Mouse (Mus musculus): ENCODE results near the gene Iqsec3. TPM values are rescaled to one million over a fixed set of nuclear protein-coding genes. Genes with fewer than 3 reads are reported as not detected.
A peak's percentile ranks its signal among the peaks of the same experiment; 100 is the strongest.

Iqsec3 gene
- polyA plus RNA-seq, 1 experiment, result not detected

DNA sequence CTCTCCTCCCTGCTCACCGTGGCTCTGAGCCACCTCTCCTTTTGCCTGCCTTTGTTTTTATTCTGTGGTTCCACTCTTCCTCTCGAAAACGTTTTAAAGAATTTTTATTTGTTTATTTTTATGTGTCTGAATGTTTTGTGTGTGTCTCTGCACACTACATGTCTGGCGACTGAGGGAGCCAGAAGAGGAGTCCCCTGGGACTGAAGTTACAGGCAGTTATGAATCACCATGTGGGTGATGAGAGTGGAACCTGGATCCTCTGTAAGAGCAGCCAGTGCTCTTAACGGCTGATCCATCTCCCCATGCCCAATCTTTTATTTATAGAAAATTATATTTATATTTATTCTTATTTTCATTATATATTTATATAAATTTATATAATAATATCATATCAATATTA lies 129.1 kb downstream of the Iqsec3 start:
- no peak for TF ChIP-seq GATA1 (IDR thresholded peaks at IDR 0.05; ENCODE audit: low read length)

DNA sequence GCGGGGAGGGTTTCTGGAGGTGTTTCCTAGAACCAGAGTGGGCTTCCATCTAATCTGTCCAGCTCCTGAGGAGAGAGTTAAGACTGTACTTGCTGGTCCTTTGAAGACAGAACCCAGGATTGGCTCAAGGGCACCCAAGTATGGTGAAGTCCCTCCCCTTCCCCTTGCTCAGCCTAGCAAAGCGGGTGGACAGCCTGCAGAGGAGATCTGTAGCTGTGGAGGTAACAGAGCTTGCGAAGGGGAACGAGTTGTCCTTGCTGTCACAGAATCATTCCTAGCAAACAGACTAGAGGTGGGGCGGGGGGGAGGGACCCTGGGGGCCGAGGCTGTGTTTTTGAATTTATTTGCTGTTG lies 129.7 kb downstream of the Iqsec3 start:
- no peak for TF ChIP-seq GATA1 (IDR thresholded peaks at IDR 0.05; ENCODE audit: low read length)

DNA sequence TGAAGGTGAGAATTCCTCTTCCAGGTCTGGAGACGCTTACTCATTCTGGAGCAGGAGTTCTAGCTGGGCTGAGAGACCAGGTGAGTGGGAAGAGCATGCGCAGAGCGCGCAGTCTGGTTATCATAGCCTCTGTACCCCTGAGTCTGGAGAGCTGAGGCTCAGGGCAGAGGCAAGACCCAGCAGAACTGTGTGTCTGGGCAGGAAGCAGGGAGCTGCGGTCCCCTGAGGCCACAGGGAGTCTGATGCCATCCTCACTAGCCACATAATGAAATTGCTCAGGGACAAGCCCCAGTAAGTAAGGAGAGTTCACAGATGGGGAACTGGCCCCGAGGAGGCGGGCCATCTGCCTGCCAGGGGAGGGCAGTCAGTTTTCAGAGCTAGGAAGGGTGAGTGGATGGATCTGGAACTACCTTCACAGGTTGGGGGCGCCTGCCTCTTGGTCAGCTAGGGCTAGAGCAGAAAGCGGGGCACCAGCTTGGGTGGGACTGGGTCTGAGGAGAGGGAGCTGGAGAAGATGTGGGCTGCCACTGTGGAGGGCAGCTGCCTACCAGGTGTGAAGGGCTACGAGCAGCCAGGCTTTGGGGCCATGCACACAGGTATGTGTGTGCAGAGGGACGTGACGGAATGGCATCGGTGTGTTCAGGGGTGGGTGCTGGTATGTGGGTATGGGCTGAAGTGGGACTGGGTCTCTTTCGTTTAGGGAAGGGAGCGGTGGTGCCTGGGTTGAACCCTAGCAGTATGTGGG lies 130.3 kb downstream of the Iqsec3 start, which contains the start of gene Slc6a12:
Gene Slc6a12 (plus strand): TSS at position 51 of the 745 bp plus-strand sequence.
- TF ChIP-seq GATA1 (IDR thresholded peaks at IDR 0.05; ENCODE audit: low read length), result no peak

DNA sequence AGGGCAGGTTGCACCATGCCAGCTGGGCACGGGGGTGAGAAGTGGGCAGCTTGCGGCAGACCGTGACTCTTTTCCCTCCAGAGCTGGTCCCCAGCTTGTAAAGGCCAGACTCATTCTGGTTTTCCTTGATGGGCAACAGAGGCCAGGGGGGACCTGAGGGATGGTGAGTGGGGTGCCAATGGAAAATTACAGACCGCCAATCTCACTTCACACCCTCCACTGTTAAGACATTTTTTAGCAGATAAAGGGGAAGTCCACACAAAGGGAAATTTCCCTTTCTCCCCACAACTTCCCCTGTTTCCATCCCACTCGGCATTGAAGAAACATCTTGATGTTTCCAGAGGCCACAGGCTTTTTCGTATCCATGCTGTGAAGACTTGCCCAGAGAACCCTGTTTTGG lies 131.8 kb downstream of the Iqsec3 start:
- no peak for TF ChIP-seq GATA1 (IDR thresholded peaks at IDR 0.05; ENCODE audit: low read length)

DNA sequence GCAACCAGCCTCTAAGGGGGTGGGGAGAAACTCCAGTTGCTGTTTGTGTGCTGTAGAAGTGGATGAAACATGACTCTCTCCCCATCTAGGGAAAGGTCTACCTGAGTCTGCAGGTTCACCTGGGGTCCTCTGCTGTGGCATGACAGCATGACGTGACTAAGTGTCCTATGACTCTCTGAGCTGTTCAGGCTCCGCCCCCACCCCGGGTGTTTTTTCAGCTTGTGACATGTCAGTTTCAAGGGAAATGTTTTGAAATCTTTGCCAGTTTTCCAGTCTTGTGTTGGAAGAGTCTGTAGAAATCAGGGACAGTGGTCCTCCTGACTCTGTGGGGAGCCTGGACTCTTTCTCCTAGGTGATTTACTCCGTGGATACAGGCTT lies 135.0 kb downstream of the Iqsec3 start:
- no peak for TF ChIP-seq GATA1 (IDR thresholded peaks at IDR 0.05; ENCODE audit: low read length)

DNA sequence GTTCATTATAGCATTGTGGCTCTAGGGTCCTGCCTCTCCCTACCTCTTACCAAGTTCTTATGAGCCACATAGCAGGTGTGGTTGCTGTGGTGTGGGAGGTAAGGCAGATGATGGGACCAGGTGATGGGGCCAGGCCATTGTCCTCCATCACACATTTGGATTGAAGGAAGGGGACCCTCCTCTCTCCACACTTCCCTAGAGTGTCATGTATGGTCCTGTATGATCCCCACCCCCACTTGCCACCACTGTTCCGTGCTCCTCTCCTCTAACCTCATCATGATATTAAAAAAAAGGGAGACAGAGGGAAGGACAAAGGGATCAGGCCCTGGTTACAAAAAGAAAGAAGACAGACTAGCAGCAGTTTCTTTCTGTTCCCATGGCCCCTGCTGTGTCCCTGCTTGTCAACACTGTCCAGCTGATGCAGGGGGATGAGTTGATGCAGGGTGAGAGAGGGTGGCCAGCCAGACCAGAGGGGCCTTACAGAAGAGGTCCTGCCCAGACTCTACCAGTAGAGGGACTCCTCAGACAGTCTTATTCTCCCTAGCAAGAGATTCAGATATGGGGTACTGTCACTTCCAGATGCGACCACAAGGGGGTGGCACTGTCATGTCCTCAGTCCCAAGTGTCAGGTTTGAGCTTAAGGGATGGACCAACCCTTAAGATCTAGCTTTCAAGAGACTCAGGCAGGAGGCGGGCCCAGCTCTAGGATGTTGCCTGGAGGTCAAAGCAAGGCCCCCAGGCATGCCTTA lies 135.5 kb downstream of the Iqsec3 start:
- TF ChIP-seq GATA1 (IDR thresholded peaks at IDR 0.05; ENCODE audit: low read length), result no peak

DNA sequence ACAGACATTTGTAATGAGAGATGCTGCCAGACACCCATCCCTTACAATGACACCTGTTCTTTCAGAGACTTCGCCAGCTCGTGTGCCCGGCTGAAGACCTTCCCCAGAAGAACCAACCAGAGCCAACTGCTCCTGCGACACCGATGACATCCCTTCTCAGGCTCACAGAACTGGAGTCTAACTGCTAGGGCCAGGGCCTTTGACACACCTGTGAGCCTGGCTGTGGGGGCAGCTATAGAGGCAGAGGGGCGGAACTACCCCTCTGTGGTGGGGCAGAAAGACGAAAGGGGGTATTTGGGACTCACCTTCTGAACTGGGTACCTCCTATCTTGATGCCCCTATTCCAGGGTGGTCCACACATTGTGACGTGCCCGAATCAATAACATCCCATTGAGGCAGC lies 136.2 kb downstream of the Iqsec3 start:
- no peak for TF ChIP-seq GATA1 (IDR thresholded peaks at IDR 0.05; ENCODE audit: low read length)

DNA sequence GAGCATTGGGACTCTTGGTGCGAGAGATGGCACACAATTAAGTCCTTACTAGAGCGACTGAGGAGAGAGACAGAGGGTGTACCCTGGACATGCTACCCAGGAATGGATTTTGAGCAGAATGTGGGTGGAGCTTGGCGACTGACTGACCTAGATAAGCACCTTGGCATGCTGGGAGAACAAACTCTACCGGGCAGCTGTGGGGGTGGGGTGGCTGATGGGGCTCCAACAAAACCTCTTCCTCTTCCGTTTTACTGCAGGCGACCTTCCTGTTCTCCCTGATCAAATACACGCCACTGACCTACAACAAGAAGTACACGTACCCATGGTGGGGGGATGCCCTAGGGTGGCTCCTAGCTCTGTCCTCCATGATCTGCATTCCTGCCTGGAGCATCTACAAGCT lies 136.9 kb downstream of the Iqsec3 start:
- peak; percentile 9 for TF ChIP-seq GATA1 (IDR thresholded peaks at IDR 0.05; ENCODE audit: low read length)

DNA sequence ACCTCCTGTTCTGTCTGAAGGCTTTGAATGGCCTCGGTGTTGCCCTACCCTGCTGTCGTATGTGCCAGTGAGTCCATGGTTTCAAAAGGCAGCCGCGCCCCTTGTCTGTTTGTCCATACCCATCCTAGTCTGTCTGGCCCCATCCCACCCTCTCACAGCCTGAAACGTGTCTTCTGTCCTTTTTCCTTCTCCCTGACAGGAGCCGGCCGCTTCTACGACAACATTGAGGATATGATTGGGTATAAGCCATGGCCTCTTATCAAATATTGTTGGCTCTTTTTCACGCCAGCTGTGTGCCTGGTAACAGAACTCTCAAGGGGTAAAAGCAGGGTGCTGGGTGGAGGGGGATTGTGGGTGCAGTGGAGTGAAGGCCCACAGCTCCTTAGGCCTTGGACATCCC lies 137.6 kb downstream of the Iqsec3 start:
- TF ChIP-seq GATA1 (IDR thresholded peaks at IDR 0.05; ENCODE audit: low read length), result no peak

DNA sequence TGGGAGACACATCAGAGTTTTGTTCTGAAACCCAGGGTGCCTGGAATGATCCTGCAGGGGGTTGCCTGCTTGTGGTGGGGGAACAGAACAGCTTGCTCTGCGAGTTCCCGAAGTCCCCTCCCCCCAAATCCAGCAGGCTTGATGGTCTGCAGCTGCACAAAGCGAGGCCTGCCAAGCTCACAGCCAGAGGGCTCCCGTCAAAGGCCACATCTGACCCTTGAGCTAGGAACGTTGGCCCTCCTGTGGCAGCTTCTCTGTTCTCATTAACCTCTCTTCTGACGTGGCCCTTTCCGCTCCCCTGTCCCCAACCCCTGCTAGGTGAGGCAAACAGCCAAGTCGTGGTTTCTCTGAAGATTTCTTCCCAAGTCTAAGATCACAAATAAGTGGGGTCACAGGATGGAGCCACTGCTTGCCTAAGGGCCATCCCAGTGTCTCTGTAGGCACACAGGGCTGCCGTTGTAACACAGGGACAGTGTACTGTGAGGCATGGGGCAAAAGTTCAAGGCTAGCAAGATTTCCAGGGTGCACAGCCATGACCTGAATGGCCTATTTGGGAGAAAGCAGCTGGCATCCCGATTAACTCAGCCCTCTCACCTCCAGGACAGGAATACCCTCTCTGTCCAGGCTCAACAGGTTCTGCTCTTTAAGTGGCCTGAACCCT lies 143.5 kb downstream of the Iqsec3 start:
- no peak for TF ChIP-seq GATA1 (IDR thresholded peaks at IDR 0.05; ENCODE audit: low read length)

DNA sequence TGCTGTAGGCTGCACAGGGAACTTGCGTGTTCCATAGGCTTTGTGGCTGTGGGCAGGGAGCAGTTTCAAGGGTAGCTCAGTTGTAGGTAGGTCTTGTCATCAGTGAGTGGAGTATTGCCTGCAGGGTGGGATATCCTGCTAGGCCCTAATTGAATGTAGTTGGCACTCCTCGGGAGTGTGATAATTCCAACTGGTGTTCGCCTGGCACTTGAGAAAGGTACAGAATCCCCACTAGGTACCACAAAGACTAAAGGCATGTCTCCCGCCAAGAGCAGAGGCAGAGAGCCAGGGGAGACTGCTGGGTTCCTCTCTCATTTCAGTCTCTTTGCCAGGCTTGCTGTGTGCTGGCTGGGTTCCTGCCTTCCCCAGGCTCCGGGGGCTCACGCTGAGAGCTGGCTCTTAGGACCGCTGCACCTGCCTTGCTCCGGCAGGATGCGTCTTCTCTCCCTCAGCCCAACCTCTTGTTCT lies 145.0 kb downstream of the Iqsec3 start:
- TF ChIP-seq GATA1 (IDR thresholded peaks at IDR 0.05; ENCODE audit: low read length), result no peak

DNA sequence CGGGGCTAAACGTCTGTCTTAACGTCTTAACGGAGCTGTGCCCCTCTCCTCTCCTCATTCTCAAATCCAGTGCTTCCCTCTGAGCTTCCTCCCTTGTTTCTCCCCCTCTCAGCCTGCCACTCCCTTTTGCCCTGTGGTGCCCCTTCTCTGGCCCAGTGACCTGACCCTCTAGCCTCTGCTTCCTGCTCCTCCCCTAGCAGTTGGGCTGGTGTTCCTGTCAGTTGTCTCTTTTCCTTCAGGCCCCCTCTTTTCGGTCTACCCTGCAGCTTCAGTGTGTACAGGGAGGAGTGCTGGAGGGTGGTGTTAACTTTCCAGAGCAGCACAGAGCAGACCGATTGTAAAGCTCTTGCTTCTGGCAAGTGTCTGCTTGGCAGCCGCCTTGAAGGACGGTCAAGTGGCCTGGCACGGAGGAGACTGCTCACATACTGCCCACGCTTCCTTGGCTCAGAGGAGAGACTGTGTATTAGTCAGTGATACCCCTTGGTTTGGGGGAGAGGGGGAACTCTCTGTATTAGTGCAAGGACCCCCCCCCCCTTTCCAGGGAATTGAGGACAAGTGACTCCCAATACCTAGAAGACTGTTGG lies 146.9 kb downstream of the Iqsec3 start:
- no peak for TF ChIP-seq GATA1 (IDR thresholded peaks at IDR 0.05; ENCODE audit: low read length)

DNA sequence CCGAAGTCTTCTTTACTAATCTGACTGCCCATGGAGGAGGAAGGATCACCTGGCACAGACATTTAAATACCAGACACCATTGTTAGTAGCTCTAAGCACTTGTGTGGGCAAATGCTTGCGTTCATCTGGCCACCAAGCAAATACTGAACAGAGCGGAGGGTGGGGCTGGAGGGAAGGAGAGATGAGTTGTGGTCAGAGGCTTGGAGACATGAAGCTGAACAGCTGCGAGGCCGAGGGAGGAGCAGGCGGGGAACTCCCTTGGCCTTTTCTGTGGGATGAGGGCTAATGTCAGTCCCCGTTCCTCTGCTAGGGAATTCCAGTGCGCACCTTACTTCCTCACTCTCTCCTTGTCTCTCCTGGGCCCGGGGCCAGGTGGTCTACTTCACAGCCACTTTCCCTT lies 147.7 kb downstream of the Iqsec3 start:
- TF ChIP-seq GATA1 (IDR thresholded peaks at IDR 0.05; ENCODE audit: low read length), result no peak

DNA sequence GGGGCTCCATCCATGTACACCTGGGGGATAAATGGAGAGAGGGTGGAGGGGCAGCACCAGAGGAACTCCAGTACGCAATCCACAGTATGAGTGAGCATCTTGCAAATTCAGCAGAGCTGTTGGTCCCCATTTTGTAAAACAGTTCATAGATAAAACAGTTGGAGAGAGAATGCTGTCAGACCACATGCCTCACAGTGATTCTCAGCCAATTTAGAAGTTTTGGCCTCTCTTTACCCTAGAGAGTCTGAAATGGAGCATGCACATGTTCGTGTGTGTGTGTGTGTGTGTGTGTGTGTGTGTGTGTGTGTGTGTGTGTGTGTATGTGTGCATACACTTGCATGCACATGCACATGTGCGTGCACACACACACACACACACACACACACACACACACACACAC lies 148.2 kb downstream of the Iqsec3 start:
- no peak for TF ChIP-seq GATA1 (IDR thresholded peaks at IDR 0.05; ENCODE audit: low read length)

Other genes with a start within 250 kb of the Iqsec3 start
- gene Usp18, start 227.8 kb downstream of the Iqsec3 start, polyA plus RNA-seq (2012), result 0.08 and 0.13 TPM in 2 replicates
- gene Slc6a13, start 173.5 kb downstream of the Iqsec3 start, polyA plus RNA-seq (2012), result 5.4 and 7.9 TPM in 2 replicates
- not detected in 2 replicates for gene Slc6a12, start 130.6 kb downstream of the Iqsec3 start, polyA plus RNA-seq (2012)
- gene A2m, start 161.7 kb upstream of the Iqsec3 start, polyA plus RNA-seq (2012), result not detected in 2 replicates